Mouse (Mus musculus) hindbrain, embryonic 13.5 days (tissue): ENCODE measurements around the gene Klhl7. TPM values are rescaled to one million over a fixed set of nuclear protein-coding genes. Genes with fewer than 3 reads are reported as not detected.
A peak's percentile ranks its signal among the peaks of the same experiment; 100 is the strongest.

Experiments used
- ATAC-seq: fragments of 200-750 bp; cut with Nextera tagmentation; 2 replicates; pipeline ENCODE4 v1.8.0; 2017; ENCODE audit warnings: moderate TSS enrichment; ENCODE audit not compliant: low FRiP score
- H3K27ac ChIP-seq: fragments of 300-500 bp; sonication (generic); 2 replicates; pipeline ENCODE4 v1.5.1; 2015; ENCODE audit warnings: inconsistent platforms, mild to moderate bottlenecking, moderate library complexity
- H3K27me3 ChIP-seq: fragments of 300-500 bp; sonication (generic); 2 replicates; pipeline ENCODE4 v1.6.1; 2015; ENCODE audit warnings: mild to moderate bottlenecking, inconsistent platforms
- H3K36me3 ChIP-seq: fragments of 300-500 bp; sonication (generic); 2 replicates; pipeline ENCODE4 v1.6.1; 2015; ENCODE audit warnings: mild to moderate bottlenecking, inconsistent platforms
- H3K4me1 ChIP-seq: fragments of 300-500 bp; sonication (generic); replicated peaks from 2 replicates; pipeline ENCODE4 v1.6.1; 2015; ENCODE audit warnings: inconsistent platforms
- H3K4me2 ChIP-seq: fragments of 300-500 bp; sonication (generic); 2 replicates; pipeline ENCODE4 v1.6.1; 2015; ENCODE audit warnings: inconsistent platforms, mild to moderate bottlenecking, moderate library complexity
- H3K4me3 ChIP-seq: fragments of 300-500 bp; sonication (generic); 2 replicates; pipeline ENCODE4 v1.5.1; 2015; ENCODE audit warnings: mild to moderate bottlenecking, inconsistent platforms
- H3K9ac ChIP-seq: fragments of 300-500 bp; sonication (generic); 2 replicates; pipeline ENCODE4 v1.6.1; 2015; ENCODE audit warnings: mild to moderate bottlenecking, inconsistent platforms
- H3K9me3 ChIP-seq: fragments of 300-500 bp; sonication (generic); 2 replicates; pipeline ENCODE4 v1.6.1; 2016; ENCODE audit warnings: inconsistent platforms
- WGBS: fragments of 180-500 bp; shearing (Covaris S2); methylation state at CpG from one replicate; pipeline ENCODE4 v1.1.7; 2015; 5-methylcytosine and 5-hydroxymethylcytosine counted together
- polyA plus RNA-seq: library from polyadenylated mRNA; unstranded; fragments of >200 nt; fragmentation: Nextera tagmentation; extraction: Ambion mirVana; gene quantifications from 2 replicates; pipeline ENCODE4 v1.2.1, GENCODE M21; 2015

The Klhl7 gene
- polyA plus RNA-seq, 1 experiment from 2014 or later = 158 TPM

DNA sequence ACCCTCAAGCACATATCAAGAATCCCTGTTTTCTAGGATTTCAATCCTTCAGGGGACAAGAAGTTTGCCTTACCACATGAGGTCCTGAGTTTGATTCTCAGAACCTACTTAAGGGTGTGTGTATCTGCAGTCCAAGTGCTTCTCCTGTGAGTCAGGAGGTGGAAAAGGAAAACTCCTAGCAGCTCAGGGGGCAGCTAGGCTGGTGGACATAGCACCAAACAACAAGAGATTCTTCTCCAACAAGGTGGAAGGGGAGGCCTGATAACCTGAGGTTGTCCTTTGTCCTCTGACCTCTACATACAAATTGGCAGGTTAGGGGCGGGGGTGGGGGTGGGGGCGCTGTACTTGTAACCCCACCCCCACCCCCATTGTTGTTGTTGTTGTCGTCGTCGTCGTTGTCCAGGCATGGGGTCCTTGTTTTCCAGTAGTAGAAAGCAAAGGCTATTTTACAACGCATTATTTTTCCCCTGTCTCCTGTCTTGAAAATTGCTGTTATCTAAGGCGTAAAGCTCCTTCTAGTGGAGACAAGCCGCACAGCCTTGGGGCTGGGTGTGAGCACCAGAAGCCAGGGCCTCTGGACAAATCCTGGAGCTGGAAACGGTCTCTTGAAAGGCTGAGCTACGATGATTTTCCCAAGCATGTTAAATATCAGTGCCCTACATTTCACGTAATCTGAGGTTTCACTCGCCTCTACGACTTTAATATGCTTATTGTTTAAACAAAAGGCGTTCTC, 23.3 kb upstream of the Klhl7 start:
- 1% methylated on average over 15 of the region's 15 CpGs for WGBS
- peak overlapping the region; percentile 81 for H3K27ac ChIP-seq
- H3K9me3 ChIP-seq = no peaks in the 10 kb centered on the region
- H3K27me3 ChIP-seq = no peaks in the 10 kb centered on the region
- H3K36me3 ChIP-seq = no peaks in the 10 kb centered on the region
- peak; percentile 86 for ATAC-seq
- peak overlapping the region; percentile 47 for H3K4me2 ChIP-seq
- H3K9ac ChIP-seq = peak overlapping the region; percentile 61; the same call in 1 of the 2 replicates
- peak overlapping the region; percentile 29 for H3K4me3 ChIP-seq
- H3K4me1 ChIP-seq = peaks cover 13% of the 10 kb centered on the region

DNA sequence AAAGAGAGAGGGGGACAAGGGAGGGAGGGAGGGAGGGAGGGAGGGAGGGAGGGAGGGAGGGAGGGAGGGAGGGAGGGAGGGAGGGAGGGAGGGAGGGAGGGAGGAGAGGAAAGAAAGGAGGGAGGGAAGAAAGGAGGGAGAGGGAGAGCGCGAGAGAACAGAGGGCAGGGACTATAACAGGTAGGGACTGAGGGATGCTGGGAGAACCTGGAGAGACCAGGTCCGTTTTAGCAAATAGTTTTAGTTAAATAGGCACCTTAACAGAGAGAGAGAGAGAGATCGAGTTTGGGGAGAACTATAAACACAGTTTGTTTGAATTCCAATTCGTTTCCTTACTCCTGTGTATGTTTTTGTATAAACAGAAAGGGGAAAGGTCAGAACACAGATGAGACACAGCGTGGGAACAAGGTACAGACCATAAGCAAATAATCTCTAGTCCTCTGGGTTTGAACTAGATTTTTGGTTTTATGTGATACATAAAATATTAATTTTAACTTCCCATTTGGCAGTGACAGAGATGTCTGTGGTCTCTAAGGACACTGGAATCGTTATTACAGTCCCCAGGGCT, 22.6 kb upstream of the Klhl7 start:
- no peaks in the 10 kb centered on the region for H3K27me3 ChIP-seq
- ATAC-seq = peak; percentile 50; the same call in 1 of the 2 replicates
- H3K4me1 ChIP-seq = peaks cover 13% of the 10 kb centered on the region
- no peak overlapping the region for H3K9ac ChIP-seq
- peak overlapping the region; percentile 47 for H3K4me2 ChIP-seq
- H3K4me3 ChIP-seq = no peak overlapping the region
- H3K27ac ChIP-seq = 0 out of 2 replicates have a peak overlapping the region, but pooled peaks have one; percentile 44
- no peaks in the 10 kb centered on the region for H3K9me3 ChIP-seq
- H3K36me3 ChIP-seq = no peaks in the 10 kb centered on the region
- WGBS = 17% methylated on average over 7 of the region's 7 CpGs

DNA sequence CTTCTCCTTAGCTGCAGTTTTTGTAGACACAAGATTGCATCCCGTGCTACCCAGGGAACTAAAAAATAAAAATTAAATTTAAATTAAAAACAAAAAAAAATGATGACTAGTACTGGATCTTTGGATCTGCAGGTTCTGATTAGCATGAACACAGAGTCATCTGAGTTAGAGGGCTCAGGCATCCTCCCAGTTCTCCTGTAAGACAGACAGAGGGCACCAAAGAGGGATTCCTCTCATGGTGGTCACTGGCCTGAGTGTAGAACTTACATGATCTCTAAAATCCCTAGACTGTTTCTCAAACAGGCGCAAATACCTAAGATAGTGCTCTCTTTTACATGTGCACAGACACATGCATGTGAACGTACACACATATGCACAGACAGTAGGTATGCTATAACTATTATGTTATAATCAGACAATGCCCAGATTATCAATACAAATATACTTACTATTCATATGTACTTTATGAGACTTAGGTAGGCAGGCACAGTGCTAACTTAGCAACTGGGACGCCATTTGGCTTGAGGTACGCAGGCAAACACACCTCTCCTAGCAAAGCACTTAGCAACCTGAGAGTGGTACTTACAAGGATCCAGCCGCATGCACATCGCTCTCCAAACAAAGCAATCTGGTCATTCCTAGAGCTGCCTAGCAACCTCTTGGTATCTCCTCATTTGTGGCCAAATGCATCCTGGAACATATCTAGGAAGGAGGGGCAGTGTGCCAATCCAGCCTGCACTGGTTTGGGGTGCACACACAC, 21.8 kb upstream of the Klhl7 start:
- Histone ChIP-seq H3K27ac (no peak overlapping the region), H3K9me3 (no peaks in the 10 kb centered on the region), H3K36me3 (no peaks in the 10 kb centered on the region), H3K4me3 (no peak overlapping the region), H3K27me3 (0 out of 2 replicates have a peak, but pooled peaks cover 5% of the 10 kb centered on the region), H3K9ac (no peak overlapping the region), H3K4me2 (no peak overlapping the region), H3K4me1 (peaks cover 13% of the 10 kb centered on the region)
- 81% methylated on average over 7 of the region's 7 CpGs for WGBS
- peak; percentile 49; the same call in 1 of the 2 replicates for ATAC-seq

DNA sequence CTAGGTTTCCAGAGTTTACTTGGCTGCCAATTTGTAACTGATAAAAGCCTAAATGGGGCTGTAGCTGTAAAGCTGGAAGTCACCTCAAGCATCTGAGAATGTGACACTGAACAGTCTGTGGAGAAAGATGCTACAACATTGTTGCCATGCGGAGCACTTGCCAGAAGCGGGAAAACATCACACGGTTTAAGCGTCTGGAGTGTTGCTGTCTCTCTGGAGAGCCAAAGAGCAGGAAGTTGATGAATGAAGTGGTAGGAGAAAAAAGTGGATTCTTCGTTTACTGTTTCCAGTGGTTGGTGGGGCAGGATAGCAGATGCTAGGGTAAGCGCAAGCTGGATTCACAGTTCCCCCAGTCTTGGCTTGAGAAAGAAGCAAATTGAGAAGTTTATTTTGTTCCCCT, 19.6 kb upstream of the Klhl7 start:
- Histone ChIP-seq H3K4me1 (peaks cover 13% of the 10 kb centered on the region), H3K4me2 (no peak overlapping the region), H3K4me3 (no peak overlapping the region), H3K9me3 (no peaks in the 10 kb centered on the region), H3K36me3 (no peaks in the 10 kb centered on the region), H3K27ac (no peak overlapping the region), H3K27me3 (0 out of 2 replicates have a peak, but pooled peaks cover 9% of the 10 kb centered on the region), H3K9ac (no peak overlapping the region)
- no peak for ATAC-seq
- 83% methylated on average over 6 of the region's 6 CpGs for WGBS

DNA sequence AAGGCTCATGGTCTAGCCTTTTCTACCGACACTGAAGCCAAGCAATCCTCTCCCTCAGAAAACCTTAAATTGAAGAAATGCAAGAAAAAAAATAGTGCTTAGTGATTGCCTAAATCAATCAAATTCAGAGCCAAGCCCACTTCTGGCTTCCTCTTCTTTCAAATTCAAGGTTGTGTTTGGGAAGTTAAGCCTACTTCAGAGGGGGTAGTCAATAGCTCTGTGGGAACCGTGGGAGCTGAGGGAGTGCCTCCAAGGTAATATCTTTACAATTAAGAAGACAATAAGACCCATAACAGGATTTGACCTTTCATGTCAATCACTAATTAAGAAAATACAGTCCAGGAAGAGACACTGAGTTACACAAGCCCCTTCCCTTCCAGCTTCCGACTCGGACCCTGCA, 15.6 kb upstream of the Klhl7 start:
- no peak overlapping the region for H3K4me2 ChIP-seq
- no peaks in the 10 kb centered on the region for H3K9me3 ChIP-seq
- H3K4me1 ChIP-seq = no peaks in the 10 kb centered on the region
- peaks cover 12% of the 10 kb centered on the region for H3K27me3 ChIP-seq
- no peak overlapping the region for H3K4me3 ChIP-seq
- H3K27ac ChIP-seq = no peak overlapping the region
- 82% methylated on average over 4 of the region's 4 CpGs for WGBS
- no peak for ATAC-seq
- H3K36me3 ChIP-seq = no peaks in the 10 kb centered on the region
- H3K9ac ChIP-seq = no peak overlapping the region

DNA sequence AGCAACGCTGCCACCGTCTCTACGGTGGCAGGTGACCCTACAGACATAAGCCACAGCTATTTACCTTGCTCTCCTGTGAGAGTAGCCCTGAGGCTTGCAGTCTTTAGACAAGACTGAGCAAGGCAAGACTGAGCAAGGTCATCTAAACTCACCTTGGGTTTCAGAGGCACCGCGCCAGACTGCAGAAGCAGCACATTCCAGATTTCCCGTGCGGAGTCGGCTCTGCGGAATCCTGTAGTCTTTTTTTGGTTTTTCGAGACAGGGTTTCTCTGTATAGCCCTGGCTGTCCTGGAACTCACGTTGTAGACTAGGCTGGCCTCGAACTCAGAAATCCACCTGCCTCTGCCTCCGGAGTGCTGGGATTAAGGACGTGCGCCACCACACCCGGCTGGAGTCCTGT, 14.2 kb upstream of the Klhl7 start:
- Histone ChIP-seq H3K9me3 (no peaks in the 10 kb centered on the region), H3K27ac (peak overlapping the region; percentile 25; the same call in 1 of the 2 replicates), H3K27me3 (peaks cover 25% of the 10 kb centered on the region), H3K4me2 (no peak overlapping the region), H3K4me3 (no peak overlapping the region), H3K4me1 (no peaks in the 10 kb centered on the region), H3K36me3 (no peaks in the 10 kb centered on the region), H3K9ac (no peak overlapping the region)
- no peak for ATAC-seq
- 86% methylated on average over 16 of the region's 16 CpGs for WGBS

DNA sequence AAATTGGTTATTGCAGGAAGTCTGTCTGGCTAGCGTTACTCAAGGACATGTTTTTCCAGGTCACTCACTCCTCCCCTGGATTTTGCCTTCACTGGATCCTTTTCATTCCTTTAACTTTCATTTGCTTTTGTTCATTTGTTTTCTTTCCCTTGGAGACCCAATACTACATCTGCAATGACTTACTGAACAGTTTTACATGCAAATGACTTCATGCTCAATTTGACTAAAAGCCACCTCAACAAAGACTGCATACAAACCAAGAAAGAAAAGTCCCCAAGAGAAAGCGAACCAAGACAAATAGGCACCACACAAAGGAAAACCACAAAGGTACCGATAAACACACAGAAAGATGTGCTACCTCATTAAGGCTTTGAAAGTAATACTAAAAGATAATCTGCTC, 13.5 kb upstream of the Klhl7 start:
- Histone ChIP-seq H3K27me3 (peaks cover 29% of the 10 kb centered on the region), H3K4me1 (no peaks in the 10 kb centered on the region), H3K36me3 (no peaks in the 10 kb centered on the region), H3K4me3 (no peak overlapping the region), H3K9me3 (no peaks in the 10 kb centered on the region), H3K4me2 (no peak overlapping the region), H3K9ac (no peak overlapping the region), H3K27ac (no peak overlapping the region)
- ATAC-seq = no peak
- 20% methylated on average over 3 of the region's 3 CpGs for WGBS

DNA sequence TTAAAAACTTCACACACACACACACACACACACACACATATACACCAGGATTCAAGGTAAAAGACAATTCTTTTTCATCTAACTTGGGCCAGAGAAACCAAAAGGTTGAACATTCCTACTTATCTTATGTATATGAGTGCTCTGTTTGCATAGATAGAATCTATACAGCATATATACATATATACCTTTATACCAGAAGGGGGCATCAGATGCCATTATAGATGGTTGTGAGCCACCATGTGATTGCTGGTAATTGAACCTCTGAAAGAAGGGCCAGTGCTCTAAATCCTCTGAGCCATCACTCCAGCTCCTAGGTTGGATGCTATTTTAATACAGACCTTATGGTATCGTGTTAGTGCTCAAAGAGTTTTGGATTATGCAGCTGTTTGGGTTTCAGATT, 12.0 kb upstream of the Klhl7 start:
- no peaks in the 10 kb centered on the region for H3K9me3 ChIP-seq
- no peaks in the 10 kb centered on the region for H3K36me3 ChIP-seq
- no peak overlapping the region for H3K27ac ChIP-seq
- 100% methylated on average over 1 of the region's 1 CpGs for WGBS
- peaks cover 24% of the 10 kb centered on the region for H3K27me3 ChIP-seq
- no peak overlapping the region for H3K4me2 ChIP-seq
- H3K9ac ChIP-seq = no peak overlapping the region
- ATAC-seq = no peak
- no peaks in the 10 kb centered on the region for H3K4me1 ChIP-seq
- H3K4me3 ChIP-seq = no peak overlapping the region

DNA sequence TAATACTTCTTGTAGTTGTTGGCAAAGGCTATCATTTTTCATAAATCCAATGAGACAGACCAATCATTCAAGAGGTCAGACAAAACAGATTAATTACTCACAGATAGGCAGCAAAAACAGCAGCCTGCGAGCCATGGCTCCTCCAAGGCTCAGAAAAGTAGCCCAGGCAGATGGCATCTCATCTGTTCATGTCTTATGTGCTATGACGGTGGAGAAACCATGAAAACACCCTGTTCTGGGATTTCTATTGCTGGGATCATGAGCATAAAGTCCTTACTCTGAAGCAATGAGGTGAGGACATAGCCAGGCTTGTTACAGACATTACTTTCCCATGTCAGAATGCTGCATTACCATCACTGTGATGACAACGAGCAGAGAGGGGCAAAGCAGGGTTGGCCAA, 7.9 kb upstream of the Klhl7 start:
- H3K4me1 ChIP-seq = no peaks in the 10 kb centered on the region
- no peak for ATAC-seq
- H3K4me3 ChIP-seq = no peak overlapping the region
- H3K9ac ChIP-seq = no peak overlapping the region
- H3K27me3 ChIP-seq = peaks cover 20% of the 10 kb centered on the region; the same call in 1 of the 2 replicates
- H3K27ac ChIP-seq = no peak overlapping the region
- H3K36me3 ChIP-seq = no peaks in the 10 kb centered on the region
- H3K4me2 ChIP-seq = no peak overlapping the region
- WGBS = 82% methylated on average over 3 of the region's 3 CpGs
- no peaks in the 10 kb centered on the region for H3K9me3 ChIP-seq

DNA sequence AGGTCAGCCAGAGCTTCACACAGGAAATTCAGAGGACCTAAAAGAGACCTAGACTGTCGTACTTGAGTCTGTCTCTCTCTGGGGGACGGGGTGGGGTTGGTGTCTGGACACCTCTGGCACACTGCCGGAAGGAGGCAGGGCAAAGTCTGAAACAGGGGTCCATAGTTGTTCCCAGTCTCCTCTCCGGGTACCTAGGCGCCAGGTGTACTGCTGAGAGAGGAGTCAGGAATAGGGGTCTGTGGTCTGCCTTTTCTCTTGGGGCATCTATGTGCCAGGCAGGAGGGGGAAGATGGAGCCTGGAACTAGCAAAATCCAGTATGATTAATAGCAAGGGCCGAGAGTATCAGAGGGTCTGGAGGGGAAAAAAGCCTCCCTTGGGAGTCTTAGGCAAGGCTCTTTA, 5.0 kb upstream of the Klhl7 start:
- Histone ChIP-seq H3K4me2 (no peak overlapping the region), H3K9me3 (no peaks in the 10 kb centered on the region), H3K27me3 (0 out of 2 replicates have a peak, but pooled peaks cover 14% of the 10 kb centered on the region), H3K27ac (no peak overlapping the region), H3K9ac (no peak overlapping the region), H3K36me3 (no peaks in the 10 kb centered on the region), H3K4me3 (no peak overlapping the region), H3K4me1 (peaks cover 4% of the 10 kb centered on the region)
- 80% methylated on average over 6 of the region's 6 CpGs for WGBS
- no peak for ATAC-seq

DNA sequence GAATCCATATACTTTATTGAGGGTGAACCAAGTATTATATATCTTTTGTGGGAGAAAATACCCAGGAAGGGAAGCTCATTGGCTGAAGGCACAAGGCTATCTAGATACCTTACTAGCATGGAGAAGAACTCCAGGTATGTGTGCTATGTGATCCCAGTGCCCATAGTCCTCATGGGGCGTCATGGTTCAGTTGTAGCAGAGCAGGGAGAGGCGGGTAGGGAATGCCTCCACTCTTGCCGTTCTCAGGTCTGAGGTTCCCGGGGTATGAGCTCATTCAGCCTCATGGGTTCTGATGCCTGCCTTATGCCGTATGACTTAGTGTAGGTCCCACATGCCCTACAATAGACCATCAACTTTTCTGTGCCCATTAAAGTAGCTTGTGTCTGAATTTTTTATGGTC, 4.5 kb upstream of the Klhl7 start:
- 0 out of 2 replicates have a peak, but pooled peaks cover 10% of the 10 kb centered on the region for H3K27me3 ChIP-seq
- H3K4me3 ChIP-seq = no peak overlapping the region
- no peak overlapping the region for H3K9ac ChIP-seq
- no peak overlapping the region for H3K4me2 ChIP-seq
- no peaks in the 10 kb centered on the region for H3K36me3 ChIP-seq
- no peak for ATAC-seq
- WGBS = 70% methylated on average over 5 of the region's 5 CpGs
- H3K27ac ChIP-seq = no peak overlapping the region
- H3K4me1 ChIP-seq = peaks cover 4% of the 10 kb centered on the region
- no peaks in the 10 kb centered on the region for H3K9me3 ChIP-seq

DNA sequence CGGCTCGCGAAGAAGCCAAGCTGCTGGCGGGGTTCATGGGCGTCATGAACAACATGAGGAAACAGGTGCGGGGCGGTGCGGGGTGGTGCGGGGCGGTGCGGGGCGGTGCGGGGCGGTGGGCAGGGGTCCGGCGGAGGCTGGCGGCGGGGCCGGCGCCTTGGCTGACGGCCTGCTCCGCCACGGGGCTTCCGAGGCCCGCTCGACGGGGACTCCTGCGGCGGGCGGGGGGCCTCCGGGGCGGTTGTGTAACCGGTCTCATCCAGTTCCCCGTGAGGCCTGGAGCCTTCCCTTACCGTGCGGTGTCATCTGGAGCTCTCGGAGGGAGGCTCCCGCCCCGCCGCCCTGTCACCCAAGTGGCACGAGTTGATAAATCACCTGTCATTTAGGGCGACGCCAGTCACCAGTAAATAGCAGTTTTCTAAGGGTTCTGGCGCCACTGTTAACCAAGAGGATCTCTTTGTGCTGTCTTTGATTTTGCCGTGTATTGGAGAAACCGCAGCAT, 456 bp downstream of the Klhl7 start:
- Histone ChIP-seq H3K4me3 (peak overlapping the region; percentile 79), H3K4me1 (peaks cover 32% of the 10 kb centered on the region), H3K27me3 (no peaks in the 10 kb centered on the region), H3K27ac (peak overlapping the region; percentile 98), H3K4me2 (peak overlapping the region; percentile 65), H3K36me3 (no peaks in the 10 kb centered on the region), H3K9ac (peak overlapping the region; percentile 91), H3K9me3 (no peaks in the 10 kb centered on the region)
- ATAC-seq = peak; percentile 86
- under 1% methylated on average over 30 of the region's 46 CpGs for WGBS
